Mouse (Mus musculus) 416B (cell line): ENCODE data around the gene Rnf19b.

Source experiments
- DNase-seq: peaks from one replicate; pipeline ENCODE4 v3.0.0; 2011; ENCODE audit warnings: low read depth

Rnf19b gene

GRCm38 (mm10) chr4:129034706-129035660 is 23.1 kb upstream of the Rnf19b start:
- DNase-seq, result peak; percentile 98

DNA sequence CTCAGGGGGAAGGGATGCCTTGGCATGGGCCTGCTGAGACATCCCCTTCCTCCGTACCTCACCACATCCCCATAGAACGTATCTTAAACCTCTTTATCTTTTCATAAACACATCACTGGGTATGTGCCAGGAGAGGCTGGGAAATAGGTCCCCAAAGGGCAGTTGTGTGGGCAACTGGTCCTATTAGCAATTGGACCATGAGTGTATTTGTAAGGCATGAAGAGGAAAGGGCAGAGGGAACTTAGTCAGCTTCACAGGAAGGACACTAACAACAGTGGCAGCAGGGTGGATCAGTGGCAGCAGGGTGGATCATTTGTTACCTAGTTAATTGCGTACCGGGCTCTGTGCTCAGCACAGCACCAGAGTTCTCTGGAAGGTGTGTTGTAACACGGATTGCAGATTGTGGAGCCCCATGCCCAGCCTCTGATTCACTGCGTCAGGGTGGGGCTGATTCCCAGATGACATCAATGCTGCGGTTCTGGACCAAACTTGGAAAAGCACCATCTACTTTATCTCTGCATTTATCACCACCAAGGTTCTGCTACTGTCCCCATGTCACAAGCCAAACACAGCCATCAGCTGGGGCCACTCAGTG is 22.1 kb upstream of the Rnf19b start:
- DNase-seq, result peak; percentile 87

DNA sequence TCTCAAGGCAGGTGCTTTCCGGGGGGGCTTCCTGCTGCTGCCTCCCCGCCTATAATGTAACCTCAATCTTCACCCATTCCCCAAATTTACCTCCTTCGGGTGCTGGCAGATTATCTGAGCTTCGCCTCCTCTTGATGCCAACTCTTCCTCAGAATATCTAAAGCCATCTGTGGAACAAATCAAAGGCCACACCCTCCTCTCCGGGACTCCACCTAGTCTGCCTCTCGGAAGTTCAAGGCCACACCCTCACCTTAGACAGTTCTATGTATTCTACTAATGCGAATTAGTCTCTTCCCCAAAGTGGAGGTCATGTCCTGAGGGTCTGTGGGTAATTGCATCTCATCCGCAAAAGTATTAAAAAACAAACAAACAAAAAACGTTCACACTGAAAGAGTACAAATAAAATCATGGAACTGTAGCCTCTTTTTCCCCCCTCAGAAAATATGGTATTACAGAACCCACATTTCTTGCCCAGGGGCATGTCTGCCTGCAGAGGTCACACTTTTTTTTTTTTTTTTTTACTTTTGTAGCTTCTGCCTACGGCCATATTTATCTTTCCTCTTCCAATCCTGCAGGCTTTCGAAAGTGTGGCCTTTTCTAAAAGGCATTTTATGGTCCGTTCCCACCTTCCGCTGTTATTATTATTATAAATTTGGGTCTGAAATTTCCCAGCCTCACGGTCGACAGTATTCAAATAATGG is 10.2 kb upstream of the Rnf19b start:
- no peak for DNase-seq

GRCm38 (mm10) chr4:129048501-129049305 is 9.4 kb upstream of the Rnf19b start:
- no peak for DNase-seq

GRCm38 (mm10) chr4:129049306-129050011 is 8.6 kb upstream of the Rnf19b start:
- DNase-seq, result no peak

DNA sequence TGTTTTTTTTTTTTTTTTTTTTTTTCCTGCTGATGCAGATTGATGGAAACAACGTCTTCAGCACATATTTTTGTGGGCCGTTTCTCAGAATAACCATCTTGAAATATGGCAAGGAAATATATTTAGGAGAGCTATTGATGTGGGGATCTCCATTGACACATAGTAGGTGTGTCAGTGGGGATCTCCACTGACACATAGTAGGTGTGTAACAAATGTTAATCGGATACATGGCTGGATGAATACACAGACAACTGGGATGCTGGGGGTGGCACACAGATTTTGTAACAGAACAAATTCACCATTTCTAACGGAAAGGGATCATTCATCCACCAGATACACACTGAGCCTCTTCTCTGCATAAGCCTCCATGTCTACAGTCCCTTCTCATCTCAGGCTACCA is 7.7 kb upstream of the Rnf19b start:
- DNase-seq, result no peak

DNA sequence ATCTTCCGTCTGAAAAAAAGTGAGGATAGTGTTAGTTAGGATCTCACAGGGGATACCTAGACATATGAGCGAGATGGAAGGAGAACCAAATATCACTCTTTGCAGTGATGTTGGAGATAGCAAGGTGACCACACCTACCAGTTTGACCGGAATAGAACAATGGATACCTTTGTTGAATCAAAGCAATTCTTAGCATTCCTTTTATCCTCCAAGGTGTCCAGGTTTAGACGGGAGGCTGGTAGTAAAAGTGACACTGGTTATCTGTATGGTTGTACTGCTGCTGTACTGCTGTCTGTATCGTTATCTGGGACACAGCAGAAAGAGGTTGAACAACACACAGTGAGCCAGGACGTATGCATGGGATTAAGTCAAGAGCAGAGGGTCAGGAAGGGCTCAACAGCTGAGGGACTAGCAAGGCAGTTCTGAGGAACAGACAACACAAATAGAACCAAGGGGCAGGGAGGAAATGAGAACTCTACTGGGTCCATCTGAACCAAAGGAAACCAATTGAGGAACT is 7.1 kb upstream of the Rnf19b start:
- no peak for DNase-seq

DNA sequence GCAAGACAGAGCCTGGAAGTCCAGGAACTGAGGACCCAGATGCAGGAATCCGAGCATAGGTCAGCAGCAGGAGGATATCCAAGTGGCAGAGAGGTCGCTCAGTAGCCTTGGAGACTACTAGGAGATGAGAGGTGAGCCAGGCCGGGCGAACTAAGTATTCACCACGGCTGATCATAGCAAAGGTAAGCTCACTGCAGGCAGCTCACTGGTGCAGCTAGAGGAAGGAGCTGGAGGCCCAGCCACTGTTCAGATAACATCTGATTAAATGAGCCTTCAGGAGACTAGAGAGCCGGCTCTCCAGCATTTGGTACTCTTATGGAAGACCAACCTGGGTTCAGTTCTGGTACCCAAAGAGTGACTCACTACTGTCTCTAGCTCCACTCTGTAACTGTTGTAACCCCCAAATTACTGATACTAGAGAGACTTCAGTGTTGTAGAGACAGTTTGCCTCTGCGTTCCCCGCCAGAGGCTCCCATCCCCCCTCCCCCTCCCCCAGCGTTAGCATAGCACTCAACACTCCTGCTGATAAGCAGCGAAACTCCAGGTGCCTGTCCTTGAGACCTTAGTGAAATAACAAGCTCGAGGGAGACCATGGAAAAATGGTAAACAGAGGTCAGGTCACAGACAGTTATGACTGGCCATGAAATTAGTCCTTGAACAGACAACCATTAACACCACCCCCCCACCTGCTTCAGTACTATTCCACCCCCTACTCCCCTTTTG is 6.4 kb upstream of the Rnf19b start:
- no peak for DNase-seq

GRCm38 (mm10) chr4:129054757-129055156 is 3.3 kb upstream of the Rnf19b start:
- DNase-seq, result no peak

GRCm38 (mm10) chr4:129055562-129055961 is 2.5 kb upstream of the Rnf19b start:
- no peak for DNase-seq

GRCm38 (mm10) chr4:129057533-129058206 is 401 bp upstream of the Rnf19b start:
- peak; percentile 93 for DNase-seq

DNA sequence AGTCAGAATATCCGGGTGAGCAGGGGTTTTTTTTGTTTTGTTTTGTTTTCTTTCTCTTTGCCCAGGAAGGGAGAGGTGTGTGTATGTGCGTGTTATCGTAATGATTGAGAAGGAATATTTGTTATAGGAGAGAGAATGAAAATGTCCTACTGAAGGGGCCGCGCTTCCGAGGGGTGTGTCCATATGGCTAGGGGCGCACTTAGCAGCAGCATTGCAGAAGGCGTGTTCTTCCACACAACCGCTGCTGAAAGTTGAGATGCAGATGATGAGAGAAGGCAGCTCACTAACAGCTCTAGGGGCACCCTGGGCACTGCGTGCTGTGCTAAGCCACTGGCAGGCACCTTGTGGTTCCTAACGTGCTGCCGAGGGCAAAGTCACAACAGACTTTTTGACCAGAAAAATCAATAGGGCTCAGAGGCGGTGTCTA is 1.1 kb downstream of the Rnf19b start:
- peak; percentile 86 for DNase-seq

GRCm38 (mm10) chr4:129059922-129060321 is 1.9 kb downstream of the Rnf19b start:
- DNase-seq, result peak; percentile 80

DNA sequence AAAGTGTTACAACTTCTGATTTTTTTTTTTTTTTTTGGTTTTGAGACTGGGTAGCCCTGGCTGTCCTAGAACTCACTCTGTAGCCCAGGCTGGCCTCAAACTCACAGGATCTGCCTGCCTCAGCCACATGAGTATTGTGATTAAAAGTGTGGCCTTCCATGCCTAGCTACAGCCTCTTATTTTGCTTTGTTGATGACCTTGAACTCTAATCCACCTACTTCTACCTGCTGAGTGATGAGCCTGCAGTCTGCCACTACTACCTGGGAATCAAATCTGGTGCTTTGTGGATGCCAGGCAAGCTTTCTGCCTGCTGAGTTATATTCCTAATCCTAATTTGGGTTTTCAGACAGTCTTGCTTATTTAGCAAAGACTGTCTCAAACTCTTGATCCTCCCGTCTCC is 3.4 kb downstream of the Rnf19b start:
- no peak for DNase-seq

DNA sequence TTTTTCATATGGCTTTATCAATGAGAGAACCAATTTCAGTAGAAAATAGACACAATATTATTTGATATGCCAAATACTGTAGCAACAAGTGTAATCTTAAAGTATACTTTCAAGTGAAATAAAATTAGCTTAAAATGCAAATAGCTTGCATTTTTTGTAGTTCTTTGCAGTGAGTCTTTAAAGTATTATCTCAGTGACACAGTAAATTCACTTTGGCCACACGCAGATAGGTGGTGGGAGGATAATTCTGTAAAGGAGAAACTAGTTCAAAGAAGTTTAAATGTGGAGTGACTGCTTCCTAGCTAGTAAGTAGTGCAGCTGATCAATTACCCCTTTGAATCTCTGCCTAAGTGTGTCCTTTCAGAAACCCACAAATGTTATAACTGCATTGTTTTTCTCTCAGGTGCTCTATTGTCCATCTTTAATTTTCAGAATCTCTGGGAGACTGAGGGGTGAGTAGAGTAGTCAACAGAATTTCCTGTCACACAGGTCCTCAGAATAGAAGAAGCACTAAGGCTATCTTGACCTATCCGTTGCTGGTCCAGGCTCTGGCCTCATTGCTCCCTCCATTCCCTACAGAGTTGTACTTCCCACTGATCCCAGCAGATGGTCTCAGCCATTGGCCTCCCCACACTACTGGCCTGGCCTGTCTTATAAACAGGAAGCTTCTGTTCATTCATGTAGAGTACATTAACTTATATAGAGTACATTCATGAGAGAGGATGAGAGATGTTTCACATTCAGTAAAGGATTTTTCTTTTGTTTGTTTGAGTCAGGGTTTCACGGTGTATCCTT is 4.4 kb downstream of the Rnf19b start:
- no peak for DNase-seq

DNA sequence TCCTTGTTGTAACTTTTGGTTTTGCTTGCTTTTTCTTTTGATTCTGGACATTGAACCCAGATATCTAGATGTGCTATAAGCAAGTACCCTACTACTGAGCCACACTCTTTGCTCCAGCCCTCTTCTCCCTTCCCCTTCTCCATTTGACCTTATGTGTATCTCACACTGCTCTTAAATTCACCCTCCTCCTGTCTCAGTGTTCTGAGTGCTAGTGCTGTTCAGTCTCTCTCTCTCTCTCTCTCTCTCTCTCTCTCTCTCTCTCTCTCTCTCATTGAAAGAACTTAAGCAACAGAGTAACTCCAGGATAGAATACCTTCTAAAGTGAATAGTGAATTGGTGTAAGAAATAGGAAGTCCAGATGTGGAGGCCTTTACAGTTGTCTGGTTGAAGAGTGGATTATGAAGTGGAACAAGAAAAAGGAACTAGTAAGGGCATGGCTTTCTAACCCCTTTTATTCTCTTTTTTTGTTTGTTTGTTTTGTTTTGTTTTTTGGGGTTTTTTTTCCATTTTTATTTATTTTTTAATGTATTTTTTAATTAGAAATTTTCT is 7.7 kb downstream of the Rnf19b start:
- DNase-seq, result peak; percentile 28

GRCm38 (mm10) chr4:129067638-129068415 is 9.8 kb downstream of the Rnf19b start:
- DNase-seq, result peak; percentile 60

GRCm38 (mm10) chr4:129068848-129069247 is 10.8 kb downstream of the Rnf19b start:
- peak; percentile 61 for DNase-seq
